Mouse (Mus musculus): ENCODE measurements around the gene Muc3. TPM values are rescaled to one million over a fixed set of nuclear protein-coding genes. Genes with fewer than 3 reads are reported as not detected.
"Not testable (repeated sequence)": the region's sequence is repeated elsewhere in the genome, so short reads cannot be mapped to it uniquely, and the experiment has no call there.

Gene Muc3
- total RNA-seq, 2 experiments from 2014 or later = not detected

GRCm38 (mm10) chr5:137129281-137129680, 19.8 kb downstream of the Muc3 start:
- no peak for ATAC-seq (replicated peaks; ENCODE audit: low FRiP score, poor library complexity, severe bottlenecking)

- ATAC-seq (replicated peaks; ENCODE audit: low FRiP score, poor library complexity, severe bottlenecking) = no peak
Observed at GRCm38 (mm10) chr5:137123516-137123915, 25.6 kb downstream of the Muc3 start.

GRCm38 (mm10) chr5:137122686-137123193, 26.4 kb downstream of the Muc3 start:
- ATAC-seq (replicated peaks; ENCODE audit: low FRiP score, poor library complexity, severe bottlenecking) = peak; percentile 88

- no peak for ATAC-seq (replicated peaks; ENCODE audit: low FRiP score, poor library complexity, severe bottlenecking)
Observed at GRCm38 (mm10) chr5:137121280-137121679, 27.8 kb downstream of the Muc3 start.

GRCm38 (mm10) chr5:137118878-137119277, 30.2 kb downstream of the Muc3 start:
- ATAC-seq (replicated peaks; ENCODE audit: low FRiP score, poor library complexity, severe bottlenecking) = no peak

GRCm38 (mm10) chr5:137117994-137118393, 31.1 kb downstream of the Muc3 start:
- not testable (repeated sequence) for ATAC-seq (replicated peaks; ENCODE audit: low FRiP score, poor library complexity, severe bottlenecking)

- ATAC-seq (replicated peaks; ENCODE audit: low FRiP score, poor library complexity, severe bottlenecking) = no peak
Observed at GRCm38 (mm10) chr5:137116987-137117386, 32.1 kb downstream of the Muc3 start.

GRCm38 (mm10) chr5:137115866-137116847, 33.0 kb downstream of the Muc3 start, which contains the start of gene Trim56:
TSS of gene Trim56 (minus strand) at chr5:137116209.
- ATAC-seq (replicated peaks; ENCODE audit: low FRiP score, poor library complexity, severe bottlenecking) = peak; percentile 95

- no peak for ATAC-seq (replicated peaks; ENCODE audit: low FRiP score, poor library complexity, severe bottlenecking)
Observed at GRCm38 (mm10) chr5:137114891-137115561, 34.1 kb downstream of the Muc3 start.

GRCm38 (mm10) chr5:137111542-137112408, 37.3 kb downstream of the Muc3 start:
- no peak for ATAC-seq (replicated peaks; ENCODE audit: low FRiP score, poor library complexity, severe bottlenecking)

- ATAC-seq (replicated peaks; ENCODE audit: low FRiP score, poor library complexity, severe bottlenecking) = no peak
Observed at GRCm38 (mm10) chr5:137110863-137111262, 38.3 kb downstream of the Muc3 start.

- no peak for ATAC-seq (replicated peaks; ENCODE audit: low FRiP score, poor library complexity, severe bottlenecking)
Observed at GRCm38 (mm10) chr5:137109941-137110593, 39.1 kb downstream of the Muc3 start.

- no peak for ATAC-seq (replicated peaks; ENCODE audit: low FRiP score, poor library complexity, severe bottlenecking)
Observed at GRCm38 (mm10) chr5:137108111-137108510, 41.0 kb downstream of the Muc3 start.

- no peak for ATAC-seq (replicated peaks; ENCODE audit: low FRiP score, poor library complexity, severe bottlenecking)
Observed at GRCm38 (mm10) chr5:137107670-137108069, 41.5 kb downstream of the Muc3 start.

GRCm38 (mm10) chr5:137107024-137107423, 42.1 kb downstream of the Muc3 start:
- ATAC-seq (replicated peaks; ENCODE audit: low FRiP score, poor library complexity, severe bottlenecking) = 0 out of 2 replicates have a peak, but pooled peaks have one; percentile 18

GRCm38 (mm10) chr5:137106434-137106833, 42.7 kb downstream of the Muc3 start:
- no peak for ATAC-seq (replicated peaks; ENCODE audit: low FRiP score, poor library complexity, severe bottlenecking)

GRCm38 (mm10) chr5:137103969-137104368, 45.2 kb downstream of the Muc3 start:
- no peak for ATAC-seq (replicated peaks; ENCODE audit: low FRiP score, poor library complexity, severe bottlenecking)

- peak; percentile 87 for ATAC-seq (replicated peaks; ENCODE audit: low FRiP score, poor library complexity, severe bottlenecking)
Observed at GRCm38 (mm10) chr5:137102575-137103522, 46.3 kb downstream of the Muc3 start.
